Mouse (Mus musculus) NIH3T3 (cell line): ENCODE results near the gene Plpp4.

ENCODE experiments used
- DNase-seq: peaks from one replicate; pipeline ENCODE4 v3.0.0-alpha.2; 2012; ENCODE audit warnings: low read depth

Plpp4 gene

GRCm38 (mm10) chr7:129256621-129257373 lies at the start of gene Plpp4:
Gene Plpp4 (plus strand): TSS chr7:129257031.
- DNase-seq, result no peak

- DNase-seq, result no peak
Observed at GRCm38 (mm10) chr7:129215926-129216543, 40.8 kb upstream of the Plpp4 start.

GRCm38 (mm10) chr7:129216547-129217195 lies 40.2 kb upstream of the Plpp4 start:
- DNase-seq, result no peak

- DNase-seq, result no peak
Observed at GRCm38 (mm10) chr7:129220948-129221347, 35.9 kb upstream of the Plpp4 start.

GRCm38 (mm10) chr7:129221649-129222048 lies 35.2 kb upstream of the Plpp4 start:
- no peak for DNase-seq

- peak; percentile 41 for DNase-seq
Observed at GRCm38 (mm10) chr7:129235410-129235809, 21.4 kb upstream of the Plpp4 start.

- DNase-seq, result no peak
Observed at GRCm38 (mm10) chr7:129235995-129236394, 20.8 kb upstream of the Plpp4 start.

- no peak for DNase-seq
Observed at GRCm38 (mm10) chr7:129250981-129251380, 5.8 kb upstream of the Plpp4 start.

- no peak for DNase-seq
Observed at GRCm38 (mm10) chr7:129253406-129253805, 3.4 kb upstream of the Plpp4 start.

GRCm38 (mm10) chr7:129254126-129254525 lies 2.7 kb upstream of the Plpp4 start:
- DNase-seq, result no peak

GRCm38 (mm10) chr7:129255406-129255805 lies 1.4 kb upstream of the Plpp4 start:
- no peak for DNase-seq

- no peak for DNase-seq
Observed at GRCm38 (mm10) chr7:129257374-129258018, 665 bp downstream of the Plpp4 start.

GRCm38 (mm10) chr7:129258331-129258730 lies 1.5 kb downstream of the Plpp4 start:
- DNase-seq, result no peak

- no peak for DNase-seq
Observed at GRCm38 (mm10) chr7:129259195-129259594, 2.4 kb downstream of the Plpp4 start.

GRCm38 (mm10) chr7:129273867-129274266 lies 17.0 kb downstream of the Plpp4 start:
- DNase-seq, result no peak

GRCm38 (mm10) chr7:129274726-129275125 lies 17.9 kb downstream of the Plpp4 start:
- no peak for DNase-seq

- DNase-seq, result no peak
Observed at GRCm38 (mm10) chr7:129277751-129278150, 20.9 kb downstream of the Plpp4 start.

GRCm38 (mm10) chr7:129278801-129279200 lies 22.0 kb downstream of the Plpp4 start:
- DNase-seq, result no peak

GRCm38 (mm10) chr7:129279261-129279660 lies 22.4 kb downstream of the Plpp4 start:
- DNase-seq, result no peak

GRCm38 (mm10) chr7:129281966-129282365 lies 25.1 kb downstream of the Plpp4 start:
- no peak for DNase-seq

GRCm38 (mm10) chr7:129285186-129285868 lies 28.5 kb downstream of the Plpp4 start:
- DNase-seq, result no peak

- DNase-seq, result peak; percentile 3
Observed at GRCm38 (mm10) chr7:129293211-129293610, 36.4 kb downstream of the Plpp4 start.
